Mouse (Mus musculus): Measurements from ENCODE around the gene Acsf3. TPM values are rescaled to one million over a fixed set of nuclear protein-coding genes. Genes with fewer than 3 reads are reported as not detected.

Gene Acsf3
- polyA plus RNA-seq, 1 experiment from 2014 or later = 17.9 TPM

- Histone ChIP-seq H3K27me3 (0 out of 2 replicates have a peak, but pooled peaks cover 3% of the 10 kb centered on the region), H3K4me1 (replicated peaks) (peaks cover 48% of the 10 kb centered on the region), H3K36me3 (0 out of 2 replicates have a peak, but pooled peaks cover 6% of the 10 kb centered on the region), H3K27ac (no peak overlapping the region), H3K9ac (replicated peaks) (no peak overlapping the region), H3K4me3 (replicated peaks) (no peak overlapping the region), H3K4me2 (replicated peaks) (no peak overlapping the region), H3K9me3 (no peaks in the 10 kb centered on the region)
- WGBS = 91% methylated on average over 6 of the region's 6 CpGs
- no peak for ATAC-seq
These were observed 41.7 kb downstream of the Acsf3 start for GRCm38 (mm10) chr8:122816965-122817364.

- 38% methylated on average over 13 of the region's 13 CpGs for WGBS
These were observed 42.6 kb downstream of the Acsf3 start for GRCm38 (mm10) chr8:122817724-122818496.

GRCm38 (mm10) chr8:122819776-122820175, 44.5 kb downstream of the Acsf3 start:
- no peaks in the 10 kb centered on the region for H3K27me3 ChIP-seq
- 0 out of 2 replicates have a peak overlapping the region, but pooled peaks have one; percentile 17 for H3K27ac ChIP-seq
- no peak for ATAC-seq
- no peak overlapping the region for H3K4me3 ChIP-seq (replicated peaks)
- H3K9me3 ChIP-seq = no peaks in the 10 kb centered on the region
- no peak overlapping the region for H3K9ac ChIP-seq (replicated peaks)
- H3K4me1 ChIP-seq (replicated peaks) = peaks cover 28% of the 10 kb centered on the region
- whole genome bisulfite sequencing = 84% methylated on average over 11 of the region's 11 CpGs
- no peak overlapping the region for H3K4me2 ChIP-seq (replicated peaks)
- H3K36me3 ChIP-seq = no peaks in the 10 kb centered on the region

More at GRCm38 (mm10) chr8:122817724-122818496, 42.6 kb downstream of the Acsf3 start:
- H3K27ac ChIP-seq = no peak overlapping the region
- H3K9me3 ChIP-seq = no peaks in the 10 kb centered on the region
- ATAC-seq = no peak
- H3K27me3 ChIP-seq = 0 out of 2 replicates have a peak, but pooled peaks cover 3% of the 10 kb centered on the region
- H3K9ac ChIP-seq (replicated peaks) = no peak overlapping the region
- peaks cover 38% of the 10 kb centered on the region for H3K4me1 ChIP-seq (replicated peaks)
- H3K4me3 ChIP-seq (replicated peaks) = no peak overlapping the region
- H3K4me2 ChIP-seq (replicated peaks) = no peak overlapping the region
- 0 out of 2 replicates have a peak, but pooled peaks cover 6% of the 10 kb centered on the region for H3K36me3 ChIP-seq

GRCm38 (mm10) chr8:122824571-122824970, 49.3 kb downstream of the Acsf3 start:
- Histone ChIP-seq H3K36me3 (no peaks in the 10 kb centered on the region), H3K4me1 (replicated peaks) (peaks cover 22% of the 10 kb centered on the region), H3K4me3 (replicated peaks) (no peak overlapping the region), H3K27me3 (no peaks in the 10 kb centered on the region), H3K4me2 (replicated peaks) (no peak overlapping the region), H3K27ac (no peak overlapping the region), H3K9ac (replicated peaks) (no peak overlapping the region), H3K9me3 (no peaks in the 10 kb centered on the region)
- no peak for ATAC-seq
- 43% methylated on average over 5 of the region's 5 CpGs for WGBS

- Histone ChIP-seq H3K9me3 (no peaks in the 10 kb centered on the region), H3K27me3 (no peaks in the 10 kb centered on the region), H3K9ac (replicated peaks) (no peak overlapping the region), H3K4me2 (replicated peaks) (no peak overlapping the region), H3K36me3 (no peaks in the 10 kb centered on the region), H3K4me1 (replicated peaks) (peaks cover 22% of the 10 kb centered on the region), H3K27ac (no peak overlapping the region), H3K4me3 (replicated peaks) (no peak overlapping the region)
- 72% methylated on average over 9 of the region's 9 CpGs for WGBS
- no peak for ATAC-seq
These were observed 49.7 kb downstream of the Acsf3 start for GRCm38 (mm10) chr8:122824986-122825385.

GRCm38 (mm10) chr8:122825408-122825807, 50.1 kb downstream of the Acsf3 start:
- H3K4me2 ChIP-seq (replicated peaks) = no peak overlapping the region
- H3K27me3 ChIP-seq = no peaks in the 10 kb centered on the region
- H3K9me3 ChIP-seq = no peaks in the 10 kb centered on the region
- H3K36me3 ChIP-seq = no peaks in the 10 kb centered on the region
- no peak overlapping the region for H3K9ac ChIP-seq (replicated peaks)
- WGBS = 65% methylated on average over 8 of the region's 8 CpGs
- peaks cover 22% of the 10 kb centered on the region for H3K4me1 ChIP-seq (replicated peaks)
- ATAC-seq = no peak
- H3K27ac ChIP-seq = no peak overlapping the region
- H3K4me3 ChIP-seq (replicated peaks) = no peak overlapping the region

GRCm38 (mm10) chr8:122829396-122829795, 54.1 kb downstream of the Acsf3 start:
- ATAC-seq = no peak
- no peak overlapping the region for H3K9ac ChIP-seq (replicated peaks)
- H3K4me2 ChIP-seq (replicated peaks) = no peak overlapping the region
- H3K9me3 ChIP-seq = no peaks in the 10 kb centered on the region
- 73% methylated on average over 3 of the region's 3 CpGs for WGBS
- H3K27me3 ChIP-seq = no peaks in the 10 kb centered on the region
- no peak overlapping the region for H3K27ac ChIP-seq
- H3K4me3 ChIP-seq (replicated peaks) = no peak overlapping the region
- peaks cover 23% of the 10 kb centered on the region for H3K4me1 ChIP-seq (replicated peaks)
- H3K36me3 ChIP-seq = no peaks in the 10 kb centered on the region

- no peaks in the 10 kb centered on the region for H3K36me3 ChIP-seq
These were observed 55.2 kb downstream of the Acsf3 start for GRCm38 (mm10) chr8:122830349-122831061.

GRCm38 (mm10) chr8:122834416-122834815, 59.1 kb downstream of the Acsf3 start:
- no peak for ATAC-seq
- Histone ChIP-seq H3K9me3 (no peaks in the 10 kb centered on the region), H3K36me3 (no peaks in the 10 kb centered on the region), H3K9ac (replicated peaks) (no peak overlapping the region), H3K27me3 (no peaks in the 10 kb centered on the region), H3K27ac (no peak overlapping the region), H3K4me2 (replicated peaks) (no peak overlapping the region), H3K4me1 (replicated peaks) (peaks cover 3% of the 10 kb centered on the region; the same call in 1 of the 2 replicates), H3K4me3 (replicated peaks) (no peak overlapping the region)
- 89% methylated on average over 8 of the region's 8 CpGs for WGBS

More at GRCm38 (mm10) chr8:122830349-122831061, 55.2 kb downstream of the Acsf3 start:
- peak; percentile 86 for ATAC-seq
- Histone ChIP-seq H3K27me3 (no peaks in the 10 kb centered on the region), H3K4me3 (replicated peaks) (no peak overlapping the region), H3K9ac (replicated peaks) (no peak overlapping the region), H3K4me1 (replicated peaks) (peaks cover 13% of the 10 kb centered on the region), H3K9me3 (no peaks in the 10 kb centered on the region), H3K4me2 (replicated peaks) (no peak overlapping the region), H3K27ac (no peak overlapping the region)
- 41% methylated on average over 8 of the region's 8 CpGs for WGBS

- ATAC-seq = peak; percentile 64
- 30% methylated on average over 8 of the region's 8 CpGs for WGBS
- no peak overlapping the region for H3K4me3 ChIP-seq (replicated peaks)
- no peaks in the 10 kb centered on the region for H3K27me3 ChIP-seq
- H3K9me3 ChIP-seq = no peaks in the 10 kb centered on the region
- no peak overlapping the region for H3K27ac ChIP-seq
- no peak overlapping the region for H3K9ac ChIP-seq (replicated peaks)
- H3K4me2 ChIP-seq (replicated peaks) = no peak overlapping the region
- H3K4me1 ChIP-seq (replicated peaks) = peaks cover 3% of the 10 kb centered on the region; the same call in 1 of the 2 replicates
- H3K36me3 ChIP-seq = no peaks in the 10 kb centered on the region
These were observed 59.7 kb downstream of the Acsf3 start for GRCm38 (mm10) chr8:122834971-122835370.

- Histone ChIP-seq H3K4me1 (replicated peaks) (no peaks in the 10 kb centered on the region), H3K4me3 (replicated peaks) (no peak overlapping the region), H3K27ac (no peak overlapping the region), H3K36me3 (no peaks in the 10 kb centered on the region), H3K4me2 (replicated peaks) (no peak overlapping the region), H3K9me3 (no peaks in the 10 kb centered on the region), H3K27me3 (no peaks in the 10 kb centered on the region), H3K9ac (replicated peaks) (no peak overlapping the region)
- no peak for ATAC-seq
- WGBS = 89% methylated on average over 12 of the region's 12 CpGs
These were observed 60.9 kb downstream of the Acsf3 start for GRCm38 (mm10) chr8:122836199-122836598.

- Histone ChIP-seq H3K4me3 (replicated peaks) (no peak overlapping the region), H3K27ac (no peak overlapping the region), H3K9ac (replicated peaks) (no peak overlapping the region), H3K4me1 (replicated peaks) (no peaks in the 10 kb centered on the region), H3K27me3 (no peaks in the 10 kb centered on the region), H3K36me3 (no peaks in the 10 kb centered on the region), H3K4me2 (replicated peaks) (no peak overlapping the region), H3K9me3 (no peaks in the 10 kb centered on the region)
- ATAC-seq = no peak
- WGBS = 89% methylated on average over 13 of the region's 13 CpGs
These were observed 61.4 kb downstream of the Acsf3 start for GRCm38 (mm10) chr8:122836696-122837095.

All from midbrain, embryonic 13.5 days (tissue).